Mouse (Mus musculus) liver, embryonic 18 days (tissue): ENCODE results near the gene Rpl41. TPM values are rescaled to one million over a fixed set of nuclear protein-coding genes. Genes with fewer than 3 reads are reported as not detected.

Experiments
- polyA plus RNA-seq: library from polyadenylated mRNA; depleted of rRNA; stranded (reverse); fragments of >200 nt; gene quantifications from 2 replicates; pipeline ENCODE4 v1.2.3, GENCODE M21; 2012; rRNA removed

Gene Rpl41
- polyA plus RNA-seq = 1,648 and 2,151 TPM in 2 replicates

GRCm38 (mm10) chr10:128548947-128549681 lies at the start of gene Rpl41:
Gene Rpl41, minus strand, starts transcription at chr10:128549305.

GRCm38 (mm10) chr10:128589464-128590192 lies 40.5 kb upstream of the Rpl41 start, which contains the start of gene Erbb3:
Gene Erbb3, minus strand, starts transcription at chr10:128589652.

GRCm38 (mm10) chr10:128565788-128566531 lies 16.9 kb upstream of the Rpl41 start, which contains the start of gene Pa2g4:
Gene Pa2g4, minus strand, starts transcription at chr10:128565987.

GRCm38 (mm10) chr10:128547361-128548032 lies 1.6 kb downstream of the Rpl41 start, which contains the start of gene Zc3h10:
Gene Zc3h10, minus strand, starts transcription at chr10:128547774.

GRCm38 (mm10) chr10:128525671-128526308 lies 23.3 kb downstream of the Rpl41 start, which contains the start of gene Esyt1:
Gene Esyt1, minus strand, starts transcription at chr10:128525871.

GRCm38 (mm10) chr10:128498590-128498989 lies 50.5 kb downstream of the Rpl41 start, which contains the start of gene Myl6b:
Gene Myl6b, minus strand, starts transcription at chr10:128498685.

Other genes with a start within 250 kb of the Rpl41 start
- 13.6 and 15.8 TPM in 2 replicates for gene Pan2, start 246.0 kb downstream of the Rpl41 start, polyA plus RNA-seq
- gene Cnpy2, start 226.8 kb downstream of the Rpl41 start, polyA plus RNA-seq = 57.3 and 69.2 TPM in 2 replicates
- gene Cs, start 211.6 kb downstream of the Rpl41 start, polyA plus RNA-seq = 59.5 and 64.0 TPM in 2 replicates
- gene Coq10a, start 180.3 kb downstream of the Rpl41 start, polyA plus RNA-seq = 10.3 and 10.8 TPM in 2 replicates
- 4.4 and 6.2 TPM in 2 replicates for gene Ankrd52, start 172.2 kb downstream of the Rpl41 start, polyA plus RNA-seq
- gene Slc39a5, start 148.1 kb downstream of the Rpl41 start, polyA plus RNA-seq = 99.5 and 112 TPM in 2 replicates
- gene Nabp2, start 137.8 kb downstream of the Rpl41 start, polyA plus RNA-seq = 16.8 and 18.7 TPM in 2 replicates
- 7.0 and 8.3 TPM in 2 replicates for gene Rnf41, start 137.6 kb downstream of the Rpl41 start, polyA plus RNA-seq
- gene Smarcc2, start 90.1 kb downstream of the Rpl41 start, polyA plus RNA-seq = 25.6 and 31.2 TPM in 2 replicates
- gene Myl6, start 55.2 kb downstream of the Rpl41 start, polyA plus RNA-seq = 627 and 720 TPM in 2 replicates
- gene Myl6b, start 50.6 kb downstream of the Rpl41 start, polyA plus RNA-seq = 0.53 and 0.67 TPM in 2 replicates
- gene Esyt1, start 23.4 kb downstream of the Rpl41 start, polyA plus RNA-seq = 10.8 and 12.1 TPM in 2 replicates
- gene Zc3h10, start 1.5 kb downstream of the Rpl41 start, polyA plus RNA-seq = 4.0 and 4.5 TPM in 2 replicates
- gene Pa2g4, start 16.7 kb upstream of the Rpl41 start, polyA plus RNA-seq = 67.0 and 72.0 TPM in 2 replicates
- gene Erbb3, start 40.3 kb upstream of the Rpl41 start, polyA plus RNA-seq = 7.5 and 8.2 TPM in 2 replicates
- 667 and 775 TPM in 2 replicates for gene Rps26, start 77.4 kb upstream of the Rpl41 start, polyA plus RNA-seq
- gene Ikzf4, start 96.7 kb upstream of the Rpl41 start, polyA plus RNA-seq = 0.72 and 1.2 TPM in 2 replicates
- gene Suox, start 124.8 kb upstream of the Rpl41 start, polyA plus RNA-seq = 6.8 and 8.7 TPM in 2 replicates
- gene Rab5b, start 147.0 kb upstream of the Rpl41 start, polyA plus RNA-seq = 32.7 and 34.3 TPM in 2 replicates
- gene Pmel, start 154.9 kb upstream of the Rpl41 start, polyA plus RNA-seq = 0.49 and 0.59 TPM in 2 replicates
- 31.5 and 32.7 TPM in 2 replicates for gene Cdk2, start 155.7 kb upstream of the Rpl41 start, polyA plus RNA-seq
- gene Dgka, start 195.6 kb upstream of the Rpl41 start, polyA plus RNA-seq = 4.4 and 4.6 TPM in 2 replicates
- gene Pym1, start 198.6 kb upstream of the Rpl41 start, polyA plus RNA-seq = 15.6 and 15.9 TPM in 2 replicates
- gene Mmp19, start 241.6 kb upstream of the Rpl41 start, polyA plus RNA-seq = 11.1 and 11.9 TPM in 2 replicates